Mouse (Mus musculus) B cell, adult 2 months (primary cell): Measurements from ENCODE around the gene A130010J15Rik.

Experiments used
- DNase-seq, 2 experiments: peaks; one replicate each; pipeline ENCODE4 v3.0.0; 2022

A130010J15Rik gene

DNA sequence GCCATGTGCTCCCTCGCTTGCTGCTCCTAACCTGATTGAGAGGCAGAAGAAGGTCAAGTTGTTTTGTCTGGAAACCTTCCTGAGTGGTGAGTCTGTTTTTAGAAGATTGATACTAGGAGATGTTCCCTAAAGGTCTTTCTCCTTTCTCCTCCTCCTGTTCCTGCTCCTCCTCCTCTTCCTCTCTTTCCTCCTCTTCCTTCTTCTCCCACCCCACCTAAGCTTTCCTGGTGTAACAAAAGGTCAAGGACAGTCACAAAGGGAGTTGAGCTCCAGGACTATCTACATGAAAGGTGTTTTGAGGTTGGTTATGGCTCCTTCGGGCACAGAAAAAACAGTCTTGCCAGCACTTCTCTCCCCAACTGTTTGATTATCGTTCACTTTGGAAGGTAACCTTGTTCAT is at the start of gene A130010J15Rik:
TSS of gene A130010J15Rik (plus strand) at position 301 of the 400 bp plus-strand sequence.
- no peak for DNase-seq

DNA sequence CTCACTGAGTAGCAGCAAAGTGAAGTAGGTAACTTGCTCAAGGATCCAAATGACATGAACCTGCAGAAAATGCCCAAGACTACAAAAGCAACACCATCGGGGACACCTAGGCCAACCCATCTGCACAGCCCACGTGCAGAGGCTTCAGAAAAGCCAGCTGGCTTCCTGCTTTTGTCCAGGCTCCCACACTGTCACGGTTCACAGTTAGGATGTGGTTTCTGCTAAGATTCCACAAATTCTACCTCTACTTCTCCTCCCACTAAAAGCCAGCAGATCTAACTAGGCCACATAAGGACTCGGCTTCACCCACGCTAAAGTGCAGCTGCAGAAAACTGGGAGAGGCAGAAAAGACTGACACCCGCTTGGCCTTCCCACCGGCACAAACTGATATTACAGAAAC is 45.1 kb upstream of the A130010J15Rik start:
- DNase-seq, result no peak

DNA sequence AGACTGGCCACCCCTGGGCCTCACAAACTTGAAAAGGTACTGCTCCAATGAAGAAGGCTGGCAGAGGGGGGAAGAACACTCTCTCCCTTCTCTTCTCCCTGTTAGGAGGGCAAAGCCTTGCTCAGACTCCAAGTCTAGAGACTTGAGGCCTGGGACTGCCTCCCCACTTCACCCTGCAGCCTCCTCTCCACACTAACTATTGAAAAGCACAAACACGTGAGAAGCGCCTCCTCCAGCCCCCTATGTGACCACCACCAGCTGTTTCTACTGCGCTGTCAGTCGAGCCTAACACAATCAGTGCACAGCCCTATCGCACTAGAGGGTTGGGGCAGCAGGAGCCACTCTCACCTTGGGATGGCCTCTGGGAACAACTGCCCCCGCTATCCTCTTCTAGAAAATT is 44.6 kb upstream of the A130010J15Rik start:
- DNase-seq, result no peak

DNA sequence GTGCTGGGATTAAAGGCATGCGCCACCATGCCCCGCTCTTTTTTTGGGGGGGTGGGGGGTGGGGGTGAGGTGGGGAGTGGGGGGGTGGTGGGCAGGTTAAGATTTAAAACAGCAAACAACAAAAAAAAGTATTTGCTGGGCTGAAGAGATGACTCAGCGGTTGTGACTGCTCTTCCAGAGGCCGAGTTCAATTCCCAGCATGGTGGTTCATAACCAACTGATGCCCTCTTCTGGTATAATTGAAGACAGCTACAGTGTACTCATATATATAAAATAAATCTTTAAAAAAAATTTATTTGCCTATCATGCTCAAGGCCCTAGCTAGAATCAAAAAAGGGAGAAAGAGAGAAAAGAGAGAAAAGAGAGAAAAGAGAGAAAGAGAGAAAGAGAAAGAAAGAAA is 42.0 kb upstream of the A130010J15Rik start:
- no peak for DNase-seq

DNA sequence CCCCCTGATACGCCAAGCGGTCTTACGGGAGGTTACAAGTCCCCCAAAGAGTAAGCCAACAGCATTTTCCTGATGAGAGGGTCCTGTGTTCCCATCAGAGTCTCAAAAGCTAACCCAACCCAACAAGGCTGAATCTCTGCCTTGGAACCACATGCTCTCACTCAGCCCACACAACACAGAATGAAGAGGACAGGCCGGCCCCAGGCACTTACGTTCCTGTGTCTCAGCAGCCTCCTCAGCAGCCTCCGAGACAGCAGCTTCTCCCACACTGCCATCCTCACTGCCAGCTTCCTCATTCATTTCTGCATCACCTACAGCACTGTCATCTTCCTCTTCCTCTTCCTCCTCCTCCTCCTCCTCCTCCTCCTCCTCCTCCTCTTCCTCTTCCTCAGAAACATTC is 39.8 kb upstream of the A130010J15Rik start:
- no peak for DNase-seq

- DNase-seq, result no peak
Measured at GRCm38 (mm10) chr1:193129321-193129720, 38.5 kb upstream of the A130010J15Rik start.

DNA sequence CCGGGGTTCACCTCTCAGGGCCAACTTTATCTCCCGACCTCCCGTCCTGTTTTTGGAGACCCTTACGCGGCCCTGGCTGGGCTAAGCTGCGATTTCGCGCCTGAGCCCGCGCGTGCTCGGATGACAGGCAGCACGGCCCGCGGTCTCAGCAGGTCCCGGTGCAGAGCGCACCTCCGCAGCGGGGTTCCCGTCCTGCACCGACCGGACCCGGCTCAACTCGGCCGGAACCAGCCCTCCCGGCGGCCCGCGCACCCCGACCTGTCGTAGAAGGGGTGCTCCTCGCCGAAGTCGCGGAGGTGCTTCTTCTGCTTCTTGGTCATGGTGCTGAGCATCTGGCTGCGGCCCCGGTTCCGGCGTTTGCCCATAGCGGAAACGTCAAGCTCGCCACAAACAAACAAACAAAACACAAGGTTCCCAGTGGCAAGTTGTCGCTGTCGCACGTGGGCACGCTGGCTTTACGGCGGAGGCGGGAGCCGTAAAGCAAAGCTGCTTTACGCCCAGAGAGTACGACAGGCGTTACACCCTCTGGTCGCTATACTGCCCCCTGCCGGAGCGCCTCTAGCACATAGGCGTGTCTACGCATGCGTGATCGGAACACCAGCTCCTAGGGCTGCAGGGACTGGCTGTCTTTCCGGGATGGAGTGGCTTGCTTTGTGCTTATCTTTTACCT is 37.9 kb upstream of the A130010J15Rik start, which contains the start of gene Diexf:
TSS of gene Diexf (minus strand) at position 487 of the 670 bp plus-strand sequence.
- peak; percentile 97 for DNase-seq

DNA sequence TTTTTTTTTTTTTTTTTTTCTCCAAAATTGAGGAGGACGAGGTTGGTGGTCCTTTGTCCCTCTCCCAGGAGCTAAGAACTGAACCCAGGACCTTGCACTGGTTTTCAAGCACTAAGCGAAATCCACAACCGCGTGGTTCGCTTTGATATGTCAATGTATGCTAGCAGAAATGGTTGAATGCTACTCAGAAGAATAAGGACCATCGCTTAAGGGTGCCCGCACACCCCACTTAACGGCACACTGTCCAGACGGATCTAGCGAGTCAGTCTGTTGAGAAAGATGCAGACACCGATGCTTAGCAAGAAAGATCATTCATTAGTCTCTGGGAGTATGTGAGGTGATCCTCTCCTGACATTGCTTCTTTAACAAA is 37.4 kb upstream of the A130010J15Rik start:
- peak in 1 of 2 experiments; percentile 10 for DNase-seq

DNA sequence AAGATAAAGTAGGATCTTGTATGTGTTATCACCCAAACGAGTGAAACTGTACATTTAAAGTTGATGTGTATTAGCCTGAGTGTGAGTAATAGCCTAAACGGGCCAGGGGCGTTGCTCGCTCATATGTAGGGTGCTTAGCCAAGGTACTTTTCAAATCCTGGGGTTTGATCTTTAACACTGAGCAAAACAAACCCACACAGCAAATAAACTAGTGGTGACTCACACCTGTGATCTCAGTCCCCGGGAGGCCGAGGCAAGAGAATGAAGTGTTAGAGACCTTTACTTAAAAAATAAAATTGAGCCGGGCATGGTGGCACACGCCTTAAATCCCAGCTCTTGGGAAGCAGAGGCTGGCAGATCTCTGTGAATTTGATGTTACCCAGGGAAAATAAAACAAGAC is 37.0 kb upstream of the A130010J15Rik start:
- no peak for DNase-seq

DNA sequence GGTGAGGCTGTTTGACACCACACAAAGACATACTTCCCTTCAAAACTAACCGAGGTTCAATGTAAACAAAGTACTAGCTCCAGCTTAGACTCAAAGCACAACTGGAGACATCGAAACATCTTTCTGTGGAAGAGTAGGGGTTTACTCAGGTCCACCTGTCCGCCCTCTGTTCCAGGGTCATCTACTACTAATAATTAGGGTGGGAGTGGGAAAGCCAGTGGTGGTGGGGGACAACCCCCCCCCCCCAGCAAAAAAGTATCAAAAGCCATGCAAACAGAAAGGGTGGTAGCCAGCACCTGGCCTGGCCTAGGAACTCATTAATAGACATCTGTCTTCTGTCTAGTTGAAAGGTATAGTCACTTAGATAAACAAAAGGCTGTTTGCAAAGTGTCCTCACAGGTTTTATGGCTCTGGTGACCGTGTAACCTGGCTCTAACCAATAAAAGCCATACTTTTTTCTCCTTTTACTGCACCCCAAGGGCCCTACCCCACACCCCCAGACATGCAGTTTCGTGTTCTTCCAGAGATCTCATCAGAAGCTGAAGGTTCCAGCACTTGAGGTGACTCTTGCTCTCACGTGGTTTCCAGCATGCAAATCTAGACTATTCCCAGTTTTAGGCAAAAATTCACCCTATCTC is 36.4 kb upstream of the A130010J15Rik start:
- no peak for DNase-seq

- no peak for DNase-seq
Measured at GRCm38 (mm10) chr1:193132385-193132784, 35.5 kb upstream of the A130010J15Rik start.

GRCm38 (mm10) chr1:193133726-193134125 is 34.1 kb upstream of the A130010J15Rik start:
- peak in 1 of 2 experiments; percentile 12 for DNase-seq

- no peak for DNase-seq
Measured at GRCm38 (mm10) chr1:193138087-193138486, 29.8 kb upstream of the A130010J15Rik start.

DNA sequence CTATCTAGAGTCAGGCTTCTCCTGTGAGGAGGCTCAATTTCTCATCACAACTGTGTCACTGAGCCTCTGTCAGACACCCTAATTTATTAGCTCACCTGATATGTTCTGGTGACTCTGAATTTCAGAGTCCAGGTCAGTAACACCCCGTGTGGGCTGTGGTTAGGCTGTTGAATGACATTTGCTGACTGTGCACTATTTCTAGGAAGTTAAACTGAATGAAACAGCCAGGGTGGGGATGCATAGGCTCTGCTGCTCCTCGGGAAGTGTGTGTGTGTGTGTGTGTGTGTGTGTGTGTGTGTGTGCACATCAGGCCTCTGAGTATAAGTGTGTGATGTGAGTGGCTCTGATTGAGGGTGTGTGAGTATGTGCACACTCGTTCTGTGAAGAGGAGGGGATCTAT is 29.2 kb upstream of the A130010J15Rik start:
- no peak for DNase-seq

DNA sequence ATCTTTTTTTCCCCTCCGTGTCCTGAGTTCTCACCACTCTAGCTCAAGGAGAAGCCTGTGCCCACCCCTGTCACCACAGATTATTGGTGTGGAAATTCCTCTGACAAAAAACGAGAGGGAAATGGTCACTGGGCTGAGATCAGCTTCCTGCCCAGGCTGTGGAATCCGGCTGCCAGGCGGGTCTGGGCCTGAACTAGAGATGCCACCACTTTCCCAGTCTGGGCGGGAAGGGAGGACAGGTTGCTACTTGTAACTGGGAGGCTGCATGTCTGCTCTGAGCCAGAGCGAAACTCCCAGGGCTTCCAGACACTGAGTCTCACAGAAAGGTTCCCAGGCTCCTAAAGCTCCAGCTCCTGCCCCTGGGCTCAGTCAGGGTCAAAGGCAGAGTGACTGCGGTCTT is 26.7 kb upstream of the A130010J15Rik start:
- no peak for DNase-seq

- DNase-seq, result no peak
Measured at GRCm38 (mm10) chr1:193142517-193143062, 25.3 kb upstream of the A130010J15Rik start.

DNA sequence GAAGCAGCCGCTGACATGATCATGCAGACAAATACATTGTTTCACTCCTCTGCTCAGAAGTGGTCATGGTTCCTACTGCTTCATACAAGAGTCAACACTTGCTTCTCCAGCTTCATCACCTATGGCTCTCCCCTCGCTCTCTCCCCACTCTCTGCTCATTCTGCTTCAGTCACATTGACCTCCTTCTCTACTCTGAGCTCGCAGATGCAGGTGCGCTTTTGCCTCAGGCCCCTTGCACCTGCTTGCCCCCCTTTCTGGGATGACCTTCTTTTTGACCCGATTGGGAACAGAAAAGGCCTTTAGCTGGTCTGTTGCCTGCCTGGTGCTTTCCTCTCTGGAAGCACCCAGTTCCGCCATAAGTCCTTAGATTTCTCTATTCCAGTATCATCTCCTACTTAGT is 23.3 kb upstream of the A130010J15Rik start:
- no peak for DNase-seq

DNA sequence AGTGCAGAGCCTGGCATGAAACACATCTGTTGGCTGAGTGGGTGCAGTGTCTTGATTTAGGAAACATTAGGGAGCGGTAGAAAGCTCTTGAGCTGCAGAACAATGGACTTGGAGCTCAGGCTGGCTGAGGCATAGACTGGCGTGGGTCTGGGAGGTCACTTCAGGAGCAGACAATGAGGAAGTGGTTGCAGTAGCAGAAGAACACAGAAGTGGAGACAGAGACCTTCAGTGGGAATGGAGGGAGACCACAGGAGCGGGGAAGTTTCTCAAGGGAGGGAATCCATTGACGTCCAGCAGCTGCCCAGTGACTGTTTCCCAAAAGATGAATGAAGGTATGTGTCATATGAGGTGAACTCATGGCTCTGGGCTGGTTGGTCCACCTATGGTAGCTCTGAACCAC is 22.7 kb upstream of the A130010J15Rik start:
- DNase-seq, result no peak

DNA sequence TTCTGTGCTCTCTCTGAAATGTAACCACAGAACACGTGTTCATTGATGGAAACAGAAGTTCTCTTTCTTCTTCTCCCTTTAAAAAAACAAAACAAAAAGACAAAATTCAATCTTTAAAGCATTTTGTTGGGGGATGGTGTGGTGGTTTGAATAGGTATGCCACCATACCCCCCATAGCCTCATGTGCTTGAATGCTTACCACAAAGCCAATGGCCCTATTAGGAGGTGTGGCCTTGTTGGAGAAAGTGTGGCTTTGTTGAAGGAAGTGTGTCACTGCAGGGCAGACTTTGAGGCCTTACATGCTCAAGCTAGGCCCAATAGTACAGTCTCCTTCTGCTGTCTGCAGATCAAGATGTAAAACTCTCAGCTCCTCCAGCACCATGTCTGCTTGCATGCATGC is 21.4 kb upstream of the A130010J15Rik start:
- no peak for DNase-seq

DNA sequence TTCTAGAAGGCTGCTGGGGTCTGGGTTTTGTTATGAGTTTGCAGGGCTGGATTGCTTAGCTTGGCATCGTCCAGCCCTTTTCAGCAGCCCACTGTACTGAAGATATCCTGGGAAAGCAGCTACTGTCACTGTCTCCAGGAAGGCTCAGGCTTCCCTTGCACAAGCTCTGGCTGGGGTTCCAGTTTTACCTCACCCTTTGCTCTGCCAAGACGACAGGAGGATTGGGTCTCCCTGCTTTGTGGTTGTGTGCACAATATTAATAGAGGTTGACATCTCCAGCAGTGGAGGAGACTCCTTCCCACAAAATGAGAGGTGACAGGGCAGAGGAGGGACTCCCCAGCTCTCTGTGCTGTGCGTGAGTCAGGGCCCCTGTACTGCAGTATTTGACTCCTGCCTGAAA is 18.6 kb upstream of the A130010J15Rik start:
- no peak for DNase-seq

GRCm38 (mm10) chr1:193151134-193151533 is 16.7 kb upstream of the A130010J15Rik start:
- no peak for DNase-seq

- DNase-seq, result peak; percentile 36 to 39
Measured at GRCm38 (mm10) chr1:193152872-193153271, 15.0 kb upstream of the A130010J15Rik start, which contains the start of gene Irf6. Gene Irf6 (plus strand): TSS chr1:193153111.

DNA sequence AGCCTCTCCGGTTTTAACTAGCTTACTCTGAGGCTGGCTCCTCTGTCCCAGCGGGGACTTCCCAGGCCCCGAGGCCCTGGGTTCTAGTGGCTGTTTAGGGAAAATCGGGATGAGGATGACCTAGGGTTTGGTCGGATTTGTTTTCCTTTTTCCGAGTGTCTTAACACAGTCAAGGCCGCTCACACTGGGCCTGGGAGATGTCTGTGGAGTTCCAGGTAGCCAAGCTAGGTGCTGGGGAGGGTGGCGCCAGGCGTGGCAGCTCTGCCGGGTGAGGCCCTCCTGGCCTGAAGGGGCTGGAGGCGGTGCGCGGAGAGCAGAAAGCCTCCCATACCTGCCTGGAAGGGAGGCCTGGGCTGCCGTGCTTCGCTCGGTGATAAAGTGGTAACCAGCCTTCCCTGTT is 14.3 kb upstream of the A130010J15Rik start:
- DNase-seq, result no peak
